Mouse (Mus musculus) layer of hippocampus, adult 9-11 months (tissue): ENCODE data around the gene Adgrf5.

Experiments used
- DNase-seq: peaks from one replicate; pipeline ENCODE4 v3.0.0; 2022

Adgrf5 gene

GRCm38 (mm10) chr17:43386331-43386730 is 26.1 kb downstream of the Adgrf5 start:
- no peak for DNase-seq

GRCm38 (mm10) chr17:43387171-43387570 is 26.9 kb downstream of the Adgrf5 start:
- no peak for DNase-seq

- DNase-seq, result no peak
Observed at GRCm38 (mm10) chr17:43389256-43389655, 29.0 kb downstream of the Adgrf5 start.

- DNase-seq, result no peak
Observed at GRCm38 (mm10) chr17:43392191-43392590, 31.9 kb downstream of the Adgrf5 start.

- DNase-seq, result no peak
Observed at GRCm38 (mm10) chr17:43393669-43394068, 33.4 kb downstream of the Adgrf5 start.

- no peak for DNase-seq
Observed at GRCm38 (mm10) chr17:43395400-43396258, 35.4 kb downstream of the Adgrf5 start.

GRCm38 (mm10) chr17:43398612-43399011 is 38.4 kb downstream of the Adgrf5 start:
- no peak for DNase-seq

GRCm38 (mm10) chr17:43399151-43399550 is 38.9 kb downstream of the Adgrf5 start:
- DNase-seq, result no peak

- DNase-seq, result no peak
Observed at GRCm38 (mm10) chr17:43400483-43400882, 40.2 kb downstream of the Adgrf5 start.

- DNase-seq, result no peak
Observed at GRCm38 (mm10) chr17:43403851-43404250, 43.6 kb downstream of the Adgrf5 start.

GRCm38 (mm10) chr17:43404408-43404807 is 44.2 kb downstream of the Adgrf5 start:
- DNase-seq, result no peak

- no peak for DNase-seq
Observed at GRCm38 (mm10) chr17:43406321-43406720, 46.1 kb downstream of the Adgrf5 start.

- no peak for DNase-seq
Observed at GRCm38 (mm10) chr17:43407548-43407947, 47.3 kb downstream of the Adgrf5 start.

- no peak for DNase-seq
Observed at GRCm38 (mm10) chr17:43413182-43413581, 52.9 kb downstream of the Adgrf5 start.

GRCm38 (mm10) chr17:43419204-43419603 is 59.0 kb downstream of the Adgrf5 start:
- no peak for DNase-seq

GRCm38 (mm10) chr17:43420381-43420780 is 60.1 kb downstream of the Adgrf5 start:
- DNase-seq, result no peak

GRCm38 (mm10) chr17:43423953-43424352 is 63.7 kb downstream of the Adgrf5 start:
- DNase-seq, result no peak

- no peak for DNase-seq
Observed at GRCm38 (mm10) chr17:43431692-43432091, 71.4 kb downstream of the Adgrf5 start.

- DNase-seq, result no peak
Observed at GRCm38 (mm10) chr17:43434485-43434884, 74.2 kb downstream of the Adgrf5 start.

- DNase-seq, result no peak
Observed at GRCm38 (mm10) chr17:43451216-43451615, 91.0 kb downstream of the Adgrf5 start.

GRCm38 (mm10) chr17:43458598-43458997 is 98.3 kb downstream of the Adgrf5 start:
- peak; percentile 44 for DNase-seq

GRCm38 (mm10) chr17:43459737-43460230 is 99.5 kb downstream of the Adgrf5 start:
- no peak for DNase-seq

- peak; percentile 40 for DNase-seq
Observed at GRCm38 (mm10) chr17:43460245-43461181, 100.3 kb downstream of the Adgrf5 start.
